Mouse (Mus musculus) neutrophil, adult 83 days (primary cell): ENCODE results near the gene Spsb2. TPM values are rescaled to one million over a fixed set of nuclear protein-coding genes. Genes with fewer than 3 reads are reported as not detected.

Experiments
- total RNA-seq, 2 experiments: library from RNA; stranded (reverse); gene quantifications; one replicate each; pipeline ENCODE4 v1.2.4; 2023

Gene Spsb2
- 10 to 100 TPM; 21.0 to 23.8 TPM for total RNA-seq

DNA sequence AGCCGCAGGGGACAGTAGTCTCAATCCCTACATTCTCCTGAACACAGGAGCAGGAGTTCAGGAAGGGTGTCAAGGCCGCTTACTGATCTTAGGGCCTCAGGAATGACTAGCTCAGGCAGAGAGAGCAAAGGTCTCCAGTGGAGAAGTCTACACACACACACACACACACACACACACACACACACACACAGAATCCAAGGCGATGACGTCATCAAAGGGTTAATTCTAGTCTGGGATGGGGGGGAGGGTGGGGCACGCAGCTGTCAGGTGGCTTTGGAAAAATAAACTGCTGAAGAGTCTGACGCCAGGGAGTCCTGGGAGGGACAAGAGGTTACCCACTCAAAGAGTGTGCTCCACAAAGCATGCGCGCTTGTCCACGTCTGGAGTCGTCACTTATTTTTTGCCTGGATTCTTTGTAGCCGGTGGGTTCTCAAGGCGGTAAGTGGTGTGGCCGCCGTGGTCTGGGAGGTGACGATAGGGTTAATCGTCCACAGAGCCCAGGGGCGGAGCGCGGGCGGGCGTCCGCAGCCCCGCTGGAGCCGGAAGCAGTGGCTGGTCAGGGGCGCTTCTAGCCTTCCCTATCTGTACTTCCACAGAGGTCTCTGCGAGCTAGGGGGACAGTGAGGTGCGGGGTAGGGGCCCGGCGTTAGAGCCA, at the start of gene Spsb2:
Gene Spsb2 (plus strand): TSS at position 304 of the 655 bp plus-strand sequence.

DNA sequence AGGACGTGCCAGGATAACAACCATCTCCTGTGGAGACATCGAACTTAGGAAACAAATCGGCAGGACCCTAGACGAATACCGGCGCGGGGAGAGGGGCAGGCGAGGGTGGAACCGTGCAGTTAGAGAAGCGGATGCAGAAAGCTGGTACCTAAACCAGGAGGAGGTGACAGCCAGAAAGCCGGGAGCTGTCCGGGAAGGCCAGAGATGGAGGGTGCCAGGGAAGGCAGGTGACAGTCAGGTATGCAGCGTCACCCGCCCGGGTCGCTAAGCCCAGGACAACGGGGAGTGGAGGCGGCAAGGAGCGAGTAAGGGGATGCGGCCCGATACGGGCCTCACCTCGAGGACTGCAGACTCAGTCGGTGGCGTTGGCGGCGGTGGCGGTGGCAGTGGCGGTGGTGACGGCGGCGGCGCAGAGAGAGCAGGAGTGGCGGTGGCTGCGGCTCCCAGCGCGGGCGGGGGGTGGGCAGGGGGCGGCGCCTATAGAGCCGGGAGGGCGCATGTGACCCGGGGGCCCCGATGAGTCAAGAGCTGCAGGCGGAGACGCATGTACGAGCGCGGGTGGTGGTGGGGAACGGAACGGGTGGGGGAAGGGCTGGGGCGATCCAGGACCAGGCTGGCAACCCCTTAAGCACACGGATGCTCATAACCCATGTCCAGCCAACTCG, 39.2 kb upstream of the Spsb2 start, which contains the start of gene Eno2:
Gene Eno2 (minus strand): TSS at position 573 of the 665 bp plus-strand sequence.

DNA sequence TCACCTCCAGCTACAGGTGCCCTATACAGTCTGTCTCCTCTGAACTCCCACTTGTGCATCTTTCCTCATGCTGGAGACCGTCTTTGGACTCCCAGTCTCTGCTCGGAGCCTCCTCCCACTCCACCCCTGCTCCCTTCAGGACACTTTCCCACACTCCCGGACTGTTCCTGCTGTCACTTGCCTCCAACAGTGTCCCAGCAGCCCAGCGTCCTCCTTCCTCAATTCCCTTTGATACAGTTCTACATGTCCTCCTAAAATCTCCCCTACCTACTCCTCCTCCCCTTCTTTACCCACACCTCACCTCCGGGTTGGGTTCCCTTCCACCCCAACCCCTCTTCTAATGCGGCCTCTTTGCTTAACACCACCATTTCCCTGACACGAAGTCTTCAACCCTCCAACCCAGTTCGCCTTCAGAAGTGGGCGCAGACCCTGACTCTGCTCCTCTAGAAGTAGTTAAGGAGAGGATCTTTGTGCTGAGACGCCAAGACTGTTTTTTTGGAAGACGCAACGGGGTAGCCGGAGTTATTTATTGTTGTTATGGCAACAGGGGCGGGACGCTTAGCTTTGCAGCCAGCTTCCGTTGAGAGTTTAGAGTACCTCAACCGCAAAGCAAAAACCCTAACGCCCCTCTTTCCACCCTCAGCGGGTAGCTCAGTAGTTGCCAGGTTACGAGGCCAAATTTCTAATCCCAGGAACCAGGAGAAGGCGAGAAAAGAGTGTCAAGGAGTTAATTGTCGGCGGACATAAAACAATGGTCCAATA, 29.1 kb upstream of the Spsb2 start, which contains the start of gene Lrrc23:
Gene Lrrc23 (minus strand): TSS at position 506 of the 762 bp plus-strand sequence.

DNA sequence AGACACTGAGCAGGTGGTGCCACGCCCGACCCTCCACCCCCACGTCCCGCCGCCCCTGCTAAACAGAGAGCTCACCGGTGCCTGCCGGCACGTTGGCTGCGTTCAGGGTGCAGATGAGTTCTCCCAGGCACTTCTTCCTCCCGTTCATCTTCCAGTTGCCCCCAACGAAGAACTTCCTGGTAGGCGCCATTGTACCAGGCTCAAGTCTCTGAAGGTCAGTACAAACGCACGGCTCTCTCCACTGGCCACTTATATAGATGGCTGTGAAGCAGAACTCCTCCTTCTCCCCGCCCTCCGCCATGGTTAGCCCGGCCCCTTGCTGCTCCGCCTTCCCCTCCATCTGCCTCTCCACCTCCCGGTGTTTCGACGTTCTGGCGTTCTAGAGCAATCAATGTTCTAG, 5.5 kb downstream of the Spsb2 start, which contains the start of gene Tpi1:
Gene Tpi1 (minus strand): TSS at position 364 of the 400 bp plus-strand sequence.

DNA sequence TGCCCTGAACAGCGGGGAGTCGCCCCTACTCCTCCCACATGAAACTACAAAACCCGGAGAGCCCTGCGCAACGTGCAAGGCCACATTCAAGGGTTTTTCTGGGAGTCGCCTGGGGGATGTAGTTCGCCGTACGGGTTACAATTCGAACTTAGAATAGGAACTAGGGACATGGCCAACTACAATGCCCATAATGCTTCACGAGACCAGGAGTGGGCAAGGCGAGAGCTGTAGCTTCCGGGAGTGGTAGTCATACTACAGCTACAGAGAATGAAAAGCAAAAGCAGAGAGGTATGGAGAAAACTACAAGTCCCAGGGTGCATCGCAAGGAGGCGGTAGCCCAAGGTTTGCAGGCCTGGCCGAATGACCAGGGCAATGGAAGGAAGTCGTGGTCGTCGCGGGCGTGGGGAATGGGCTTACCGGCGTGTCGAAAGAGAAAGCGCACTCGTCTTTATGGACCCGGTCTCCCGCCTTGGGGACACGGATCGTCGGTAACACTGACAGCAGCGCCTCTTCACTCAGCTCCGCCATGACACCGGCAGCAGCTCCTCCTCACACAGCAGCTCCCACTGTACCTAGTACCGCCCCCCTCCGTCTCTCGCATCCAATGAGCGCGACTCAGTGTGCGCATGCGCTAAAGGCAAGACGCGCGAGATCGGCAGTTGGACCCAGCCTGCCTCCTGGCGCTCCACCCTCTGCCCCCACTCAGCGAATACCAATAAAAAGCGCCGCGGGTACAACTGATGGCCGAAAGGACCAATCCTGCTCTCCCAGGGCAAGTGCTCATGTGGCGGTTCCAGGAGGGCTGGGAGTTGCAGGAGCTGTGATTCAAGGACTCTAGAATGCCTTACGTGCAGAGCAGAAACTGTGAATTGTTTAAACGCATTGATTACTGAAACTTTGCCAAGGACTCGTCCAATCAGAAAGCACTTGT, 20.7 kb downstream of the Spsb2 start, which contains the start of the genes Usp5 and Cdca3:
Gene Usp5 (minus strand): TSS at position 617 of the 931 bp plus-strand sequence.
Gene Cdca3 (plus strand): TSS at position 680 of the 931 bp plus-strand sequence.

DNA sequence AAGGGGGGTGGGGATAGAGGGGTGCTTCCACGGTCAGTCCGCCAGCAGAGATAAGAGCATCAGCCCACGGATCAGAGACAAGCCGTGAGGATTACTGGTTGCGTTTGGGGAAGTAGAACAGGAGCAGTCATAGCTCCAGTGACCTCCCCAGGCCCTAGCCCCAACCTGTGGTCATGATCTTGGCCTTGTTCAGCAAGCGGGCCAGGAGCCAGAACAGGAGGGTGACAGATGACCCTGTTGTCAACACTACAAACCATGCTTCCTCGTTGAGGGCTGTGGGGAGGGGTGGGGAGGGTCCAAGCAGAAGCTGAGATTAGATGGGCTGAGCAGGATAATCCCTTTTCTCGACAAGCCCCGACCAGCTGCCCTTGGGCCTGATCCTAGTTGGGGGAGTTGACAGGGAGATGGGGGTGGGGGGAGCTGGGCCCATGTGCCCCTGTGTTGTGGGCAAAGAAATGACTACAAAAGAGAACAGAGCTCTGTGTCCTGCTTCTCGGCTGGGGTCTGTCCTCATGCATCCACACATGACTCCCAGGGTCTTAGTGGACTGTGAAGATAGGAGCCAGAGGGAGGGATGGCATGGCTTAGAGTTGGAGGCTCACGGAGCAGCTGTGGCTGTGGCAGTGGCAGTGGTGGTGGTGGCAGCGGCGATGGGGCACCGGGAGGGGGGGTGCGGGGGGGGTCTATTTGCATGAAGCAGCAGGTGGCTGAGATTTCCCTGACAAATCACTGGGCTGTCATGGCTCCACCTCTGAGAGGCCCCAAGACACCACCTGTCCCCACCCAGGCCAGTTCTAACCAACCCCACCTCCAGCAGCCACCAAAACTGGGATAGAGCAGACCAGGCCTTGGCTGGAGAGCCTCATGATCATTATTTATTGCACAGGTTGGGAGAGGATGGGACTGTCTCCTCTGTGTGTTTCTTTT, 32.0 kb downstream of the Spsb2 start, which contains the start of gene Gnb3:
Gene Gnb3 (minus strand): TSS at position 35 of the 927 bp plus-strand sequence.

DNA sequence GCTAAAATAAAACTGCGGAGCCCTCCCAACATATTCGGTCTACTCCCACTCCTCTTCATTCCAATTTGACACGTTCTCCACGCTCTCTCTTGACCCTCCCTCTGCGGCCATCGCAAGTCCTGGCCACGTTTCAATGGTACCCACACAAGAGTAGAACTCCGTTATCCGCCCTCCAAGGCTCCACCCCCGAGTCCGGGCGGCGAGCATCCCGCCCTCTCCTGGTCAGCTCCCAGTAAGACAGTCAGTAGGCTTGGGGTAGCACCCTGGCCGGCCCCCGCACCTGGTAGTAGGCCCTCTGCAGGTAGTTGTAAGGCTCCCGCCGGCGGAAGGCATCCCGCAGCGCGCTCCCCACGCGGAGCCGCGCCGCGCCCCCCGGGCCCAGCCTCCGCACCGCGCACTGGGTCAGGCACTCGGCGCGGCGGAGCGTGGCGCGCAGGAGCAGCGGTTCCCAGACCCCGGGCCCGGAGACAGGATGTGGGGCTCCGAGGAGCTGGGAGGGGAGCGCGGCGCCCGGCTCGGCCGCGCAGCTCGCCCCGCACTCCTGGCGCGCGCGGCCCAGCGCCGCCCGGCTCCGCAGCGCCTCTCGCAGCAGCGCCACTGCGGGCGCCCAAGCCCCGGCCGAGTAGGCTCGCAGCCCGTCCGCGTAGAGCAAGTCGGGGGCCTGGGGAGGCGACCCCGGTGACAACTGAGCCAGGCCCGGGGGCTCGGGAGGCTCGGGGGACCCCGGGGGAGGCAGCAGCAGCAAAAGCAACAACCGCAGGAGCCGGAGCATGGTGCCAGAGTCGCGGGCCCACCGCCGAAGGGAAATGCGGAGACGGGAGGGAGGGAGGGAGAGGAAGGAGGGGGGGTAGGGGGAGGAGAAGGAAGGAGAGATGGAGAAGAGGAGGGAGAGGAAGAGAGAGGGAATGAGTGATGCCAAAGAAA, 48.7 kb downstream of the Spsb2 start, which contains the start of gene P3h3:
Gene P3h3 (minus strand): TSS at position 837 of the 924 bp plus-strand sequence.

Other genes starting within 250 kb of the Spsb2 start
- gene C1rb, start 238.4 kb upstream of the Spsb2 start, total RNA-seq: under 1 TPM; 0.22 to 0.62 TPM
- under 1 TPM in 1 of 2 experiments, not detected in 1; 0.13 TPM for gene C1s2, start 172.6 kb upstream of the Spsb2 start, total RNA-seq
- gene Lpcat3, start 145.6 kb upstream of the Spsb2 start, total RNA-seq: 10 to 100 TPM; 55.6 to 64.5 TPM
- gene Emg1, start 96.5 kb upstream of the Spsb2 start, total RNA-seq: 10 to 100 TPM; 53.2 to 62.5 TPM
- gene Phb2, start 96.3 kb upstream of the Spsb2 start, total RNA-seq: 100 to 1,000 TPM; 119 to 130 TPM
- gene Ptpn6, start 69.9 kb upstream of the Spsb2 start, total RNA-seq: 100 to 1,000 TPM; 378 to 393 TPM
- gene Grcc10, start 67.3 kb upstream of the Spsb2 start, total RNA-seq: 100 to 1,000 TPM; 116 to 117 TPM
- 1 to 10 TPM in 1 of 2 experiments, not detected in 1; 1.1 TPM for gene Gm45234, start 52.6 kb upstream of the Spsb2 start, total RNA-seq
- gene Atn1, start 52.1 kb upstream of the Spsb2 start, total RNA-seq: 10 to 100 TPM; 32.0 to 35.9 TPM
- gene Eno2, start 39.0 kb upstream of the Spsb2 start, total RNA-seq: not detected
- not detected for gene Lrrc23, start 28.9 kb upstream of the Spsb2 start, total RNA-seq
- 100 to 1,000 TPM; 131 to 139 TPM for gene Tpi1, start 5.6 kb downstream of the Spsb2 start, total RNA-seq
- 10 to 100 TPM; 58.2 to 61.3 TPM for gene Usp5, start 20.8 kb downstream of the Spsb2 start, total RNA-seq
- gene Cdca3, start 20.9 kb downstream of the Spsb2 start, total RNA-seq: 10 to 100 TPM; 77.1 to 93.0 TPM
- not detected for gene Gnb3, start 31.6 kb downstream of the Spsb2 start, total RNA-seq
- under 1 TPM; 0.55 to 0.61 TPM for gene P3h3, start 49.1 kb downstream of the Spsb2 start, total RNA-seq
- under 1 TPM in 1 of 2 experiments, not detected in 1; 0.15 TPM for gene Gpr162, start 55.3 kb downstream of the Spsb2 start, total RNA-seq
- gene Cd4, start 79.6 kb downstream of the Spsb2 start, total RNA-seq: under 1 TPM in 1 of 2 experiments, not detected in 1; 0.24 TPM
- 1 to 10 TPM in 1 of 2 experiments, under 1 TPM in 1; 0.44 to 1.2 TPM for gene Lag3, start 103.0 kb downstream of the Spsb2 start, total RNA-seq
- gene Ptms, start 111.4 kb downstream of the Spsb2 start, total RNA-seq: 100 to 1,000 TPM in 1 of 2 experiments, 10 to 100 TPM in 1; 99.4 to 117 TPM
- gene Mlf2, start 122.7 kb downstream of the Spsb2 start, total RNA-seq: 10 to 100 TPM; 89.4 to 93.4 TPM
- gene Cops7a, start 156.9 kb downstream of the Spsb2 start, total RNA-seq: 10 to 100 TPM; 19.9 to 22.1 TPM
- not detected for gene Pianp, start 188.0 kb downstream of the Spsb2 start, total RNA-seq
- gene Zfp384, start 200.5 kb downstream of the Spsb2 start, total RNA-seq: 10 to 100 TPM; 68.3 to 71.3 TPM
- gene Ing4, start 231.1 kb downstream of the Spsb2 start, total RNA-seq: 10 to 100 TPM; 63.2 to 66.2 TPM
- 10 to 100 TPM; 14.2 to 19.9 TPM for gene Acrbp, start 241.0 kb downstream of the Spsb2 start, total RNA-seq